Mouse (Mus musculus) midbrain, embryonic 11.5 days (tissue): ENCODE measurements around the gene Coro1b. TPM values are rescaled to one million over a fixed set of nuclear protein-coding genes. Genes with fewer than 3 reads are reported as not detected.

Experiments used
- polyA plus RNA-seq: library from polyadenylated mRNA; unstranded; fragments of >200 nt; fragmentation: Nextera tagmentation; extraction: Ambion mirVana; gene quantifications from 2 replicates; pipeline ENCODE4 v1.2.1, GENCODE M21; 2014

Coro1b gene
- polyA plus RNA-seq, 1 experiment from 2014 or later: 127 TPM

Other genes with a start within 250 kb of the Coro1b start
- gene Tcirg1, start 241.5 kb upstream of the Coro1b start, polyA plus RNA-seq: 7.7 and 8.9 TPM in 2 replicates
- gene Ndufs8, start 235.8 kb upstream of the Coro1b start, polyA plus RNA-seq: 209 and 235 TPM in 2 replicates
- 0.67 and 0.99 TPM in 2 replicates for gene Aldh3b1, start 218.8 kb upstream of the Coro1b start, polyA plus RNA-seq
- gene Unc93b1, start 213.4 kb upstream of the Coro1b start, polyA plus RNA-seq: 5.9 and 7.1 TPM in 2 replicates
- gene Aldh3b3, start 190.0 kb upstream of the Coro1b start, polyA plus RNA-seq: not detected in 2 replicates
- 0.44 and 0.50 TPM in 2 replicates for gene Aldh3b2, start 176.3 kb upstream of the Coro1b start, polyA plus RNA-seq
- gene Acy3, start 162.0 kb upstream of the Coro1b start, polyA plus RNA-seq: 1.0 and 1.6 TPM in 2 replicates
- not detected in 2 replicates for gene Tbx10, start 155.9 kb upstream of the Coro1b start, polyA plus RNA-seq
- 14.0 and 15.1 TPM in 2 replicates for gene Nudt8, start 148.0 kb upstream of the Coro1b start, polyA plus RNA-seq
- 0.87 and 1.5 TPM in 2 replicates for gene Gm49405, start 148.0 kb upstream of the Coro1b start, polyA plus RNA-seq
- 1.5 TPM in 2 replicates for gene Doc2g, start 145.3 kb upstream of the Coro1b start, polyA plus RNA-seq
- 180 TPM in 2 replicates for gene Ndufv1, start 135.8 kb upstream of the Coro1b start, polyA plus RNA-seq
- gene Gstp1, start 110.6 kb upstream of the Coro1b start, polyA plus RNA-seq: 337 and 342 TPM in 2 replicates
- gene Gstp2, start 102.6 kb upstream of the Coro1b start, polyA plus RNA-seq: 1.1 and 3.8 TPM in 2 replicates
- gene Gstp3, start 89.0 kb upstream of the Coro1b start, polyA plus RNA-seq: not detected in 2 replicates
- gene Cabp2, start 67.0 kb upstream of the Coro1b start, polyA plus RNA-seq: not detected in 2 replicates
- 60.8 and 73.5 TPM in 2 replicates for gene Cdk2ap2, start 51.4 kb upstream of the Coro1b start, polyA plus RNA-seq
- 11.2 and 11.3 TPM in 2 replicates for gene Pitpnm1, start 48.6 kb upstream of the Coro1b start, polyA plus RNA-seq
- 54.9 and 58.9 TPM in 2 replicates for gene Aip, start 22.8 kb upstream of the Coro1b start, polyA plus RNA-seq
- not detected in 2 replicates for gene Gpr152, start 8.8 kb upstream of the Coro1b start, polyA plus RNA-seq
- 0.11 TPM in 1 of 2 replicates, not detected in the other for gene Cabp4, start 4.6 kb upstream of the Coro1b start, polyA plus RNA-seq
- gene Ptprcap, start 5.0 kb downstream of the Coro1b start, polyA plus RNA-seq: 0.75 and 1.7 TPM in 2 replicates
- 35.4 and 46.8 TPM in 2 replicates for gene Rps6kb2, start 14.7 kb downstream of the Coro1b start, polyA plus RNA-seq
- 2.5 and 2.9 TPM in 2 replicates for gene Carns1, start 26.9 kb downstream of the Coro1b start, polyA plus RNA-seq
- 0.29 and 1.5 TPM in 2 replicates for gene Tbc1d10c, start 42.7 kb downstream of the Coro1b start, polyA plus RNA-seq
- 874 and 929 TPM in 2 replicates for gene Ppp1ca, start 43.4 kb downstream of the Coro1b start, polyA plus RNA-seq
- gene Rad9a, start 53.0 kb downstream of the Coro1b start, polyA plus RNA-seq: 42.4 and 43.5 TPM in 2 replicates
- gene Clcf1, start 65.6 kb downstream of the Coro1b start, polyA plus RNA-seq: 0.31 and 0.32 TPM in 2 replicates
- gene AC109138.7, start 65.7 kb downstream of the Coro1b start, polyA plus RNA-seq: not detected in 2 replicates
- gene Pold4, start 83.3 kb downstream of the Coro1b start, polyA plus RNA-seq: 12.2 and 12.6 TPM in 2 replicates
- 2.1 and 2.3 TPM in 2 replicates for gene Ssh3, start 120.6 kb downstream of the Coro1b start, polyA plus RNA-seq
- gene Ankrd13d, start 134.5 kb downstream of the Coro1b start, polyA plus RNA-seq: 8.5 and 8.8 TPM in 2 replicates
- 13.2 and 16.5 TPM in 2 replicates for gene Grk2, start 157.6 kb downstream of the Coro1b start, polyA plus RNA-seq
- gene Kdm2a, start 249.7 kb downstream of the Coro1b start, polyA plus RNA-seq: 34.9 and 42.0 TPM in 2 replicates